Mouse (Mus musculus) bone marrow, adult 2 months (tissue): Measurements from ENCODE around the gene Hoxa11.

Source experiments
- CTCF ChIP-seq: fragments of 200-500 bp; IDR thresholded peaks from 2 replicates; pipeline ENCODE4 v1.5.1; 2011; ENCODE audit warnings: low read length, control low read depth; ENCODE audit not compliant: control insufficient read depth, insufficient read depth
- POLR2A ChIP-seq: fragments of 200-500 bp; IDR thresholded peaks from 2 replicates; pipeline ENCODE4 v1.6.1; 2011; ENCODE audit warnings: low read depth, mild to moderate bottlenecking, control low read depth, low read length, borderline replicate concordance; ENCODE audit not compliant: control insufficient read depth

DNA sequence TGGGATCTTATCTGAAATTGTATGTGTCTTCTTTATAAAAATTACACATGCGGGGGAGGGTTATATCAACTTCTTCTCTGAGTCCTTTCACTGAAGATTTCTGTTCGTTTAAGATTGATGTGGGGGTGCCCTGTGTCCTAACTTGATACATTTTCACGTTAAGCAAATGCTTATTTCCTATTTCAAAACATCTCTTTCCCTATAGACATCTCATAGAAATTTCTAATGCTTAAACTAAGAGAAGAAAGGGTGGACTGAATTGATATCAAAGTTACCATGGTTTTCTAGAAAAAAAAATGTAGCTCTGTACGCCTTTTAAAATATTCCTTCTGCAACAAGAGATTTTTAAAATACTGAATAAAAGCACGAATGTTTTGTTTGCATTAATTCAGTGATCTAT, 21.6 kb upstream of the Hoxa11 start:
- TF ChIP-seq POLR2A: no peak
- no peak for TF ChIP-seq CTCF
